Mouse (Mus musculus) T-cell, adult 66 days (primary cell): ENCODE data around the gene Galnt4. TPM values are rescaled to one million over a fixed set of nuclear protein-coding genes. Genes with fewer than 3 reads are reported as not detected.

ENCODE experiments used
- total RNA-seq, 2 experiments: library from RNA; stranded (reverse); gene quantifications; 3 replicates in 1 of 2; 4 replicates in 1 of 2; pipeline ENCODE4 v1.2.4; 2023

Galnt4 gene
- 10 to 100 TPM; 17.8 to 18.3 TPM for total RNA-seq

GRCm38 (mm10) chr10:99107964-99108363 is at the start of gene Galnt4:
Gene Galnt4, plus strand, starts transcription at chr10:99108159.

GRCm38 (mm10) chr10:99106703-99107631 is 992 bp upstream of the Galnt4 start, which contains the start of gene Poc1b:
Gene Poc1b, plus strand, starts transcription at chr10:99107036.

GRCm38 (mm10) chr10:99126225-99126624 is 18.3 kb downstream of the Galnt4 start, which contains the start of gene Phxr2:
Gene Phxr2, minus strand, starts transcription at chr10:99126325.

Other genes starting within 250 kb of the Galnt4 start
- gene Atp2b1, start 193.8 kb upstream of the Galnt4 start, total RNA-seq: 100 to 1,000 TPM; 142 to 179 TPM
- gene Poc1b, start 1.1 kb upstream of the Galnt4 start, total RNA-seq: 10 to 100 TPM; 22.9 to 27.4 TPM
- under 1 TPM in 1 of 2 experiments, not detected in 1; 0.64 TPM for gene Phxr2, start 18.2 kb downstream of the Galnt4 start, total RNA-seq
- gene Dusp6, start 155.1 kb downstream of the Galnt4 start, total RNA-seq: 10 to 100 TPM; 47.8 to 50.2 TPM